Mouse (Mus musculus) lung, postnatal 0 days (tissue): ENCODE measurements at regions not wholly inside any gene's neighbourhood (a gene's known extent, or its start where the extent isn't known, plus 50 kb on each side); places are given as distances from the start of the nearest gene placed in this dataset.

ENCODE experiments used
- ATAC-seq: fragments of 200-750 bp; cut with Nextera tagmentation; 2 replicates; pipeline ENCODE4 v1.8.0; 2017; ENCODE audit warnings: moderate library complexity
- DNase-seq: peaks from one replicate; pipeline ENCODE4 v3.0.0-alpha.2; 2016; ENCODE audit warnings: low spot score
- H3K27ac ChIP-seq: fragments of 300-500 bp; sonication (generic); 2 replicates; pipeline ENCODE4 v1.5.1; 2014; ENCODE audit warnings: antibody characterized with exemption, mild to moderate bottlenecking, low read length, mixed read lengths
- H3K27me3 ChIP-seq: fragments of 300-500 bp; sonication (generic); replicated peaks from 2 replicates; pipeline ENCODE4 v1.6.1; 2014; ENCODE audit warnings: low read length, mixed read lengths; ENCODE audit not compliant: insufficient read depth
- H3K36me3 ChIP-seq: fragments of 300-500 bp; sonication (generic); 2 replicates; pipeline ENCODE4 v1.6.1; 2014; ENCODE audit warnings: low read length, mixed read lengths; ENCODE audit not compliant: insufficient read depth
- H3K4me1 ChIP-seq: fragments of 300-500 bp; sonication (generic); 2 replicates; pipeline ENCODE4 v1.6.1; 2014; ENCODE audit warnings: antibody characterized with exemption, low read depth, low read length, mixed read lengths; ENCODE audit not compliant: insufficient read depth
- H3K4me2 ChIP-seq: fragments of 300-500 bp; sonication (generic); replicated peaks from 2 replicates; pipeline ENCODE4 v1.6.1; 2014; ENCODE audit warnings: low read depth, mild to moderate bottlenecking, low read length, moderate library complexity, mixed read lengths
- H3K4me3 ChIP-seq: fragments of 300-500 bp; sonication (generic); 2 replicates; pipeline ENCODE4 v1.5.1; 2014; ENCODE audit warnings: low read depth, low read length
- H3K9ac ChIP-seq: fragments of 300-500 bp; sonication (generic); replicated peaks from 2 replicates; pipeline ENCODE4 v1.6.1; 2014; ENCODE audit warnings: low read depth, mild to moderate bottlenecking
- H3K9me3 ChIP-seq: fragments of 300-500 bp; sonication (generic); 2 replicates; pipeline ENCODE4 v1.6.1; 2016; ENCODE audit warnings: low read length, mixed read lengths
- CTCF ChIP-seq: IDR thresholded peaks from 2 replicates; pipeline ENCODE4 v1.5.1; 2016; ENCODE audit warnings: antibody characterized with exemption, mild to moderate bottlenecking
- EP300 ChIP-seq: IDR thresholded peaks from 2 replicates; pipeline ENCODE4 v1.6.1; 2016; ENCODE audit warnings: antibody characterized with exemption, mild to moderate bottlenecking, control low read depth
- WGBS: fragments of 180-500 bp; shearing (Covaris S2); extraction: QIAGEN DNeasy Blood & Tissue Kit; methylation state at CpG from one replicate; pipeline ENCODE4 v1.1.7; 2014; 5-methylcytosine and 5-hydroxymethylcytosine counted together

DNA sequence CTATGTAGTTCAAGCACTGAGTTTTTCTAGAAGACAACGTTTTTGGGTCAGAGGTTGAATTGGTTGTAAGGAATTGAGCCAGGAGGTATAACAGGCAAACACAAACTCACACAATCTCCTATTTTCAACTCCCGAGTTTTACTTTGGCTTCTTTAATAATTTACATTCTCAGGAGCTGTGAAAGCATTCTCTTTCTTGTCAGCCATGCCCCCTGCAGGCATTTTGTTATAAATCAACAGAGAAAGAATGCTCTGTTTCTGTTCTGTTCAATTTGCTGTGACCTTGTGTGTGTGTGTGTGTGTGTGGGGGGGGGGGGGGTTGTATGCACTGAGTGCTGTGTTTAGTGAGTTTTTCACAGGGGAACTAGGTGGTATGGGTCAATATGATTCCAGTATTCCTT, 132.7 kb upstream of the Ndst4 start:
- WGBS, result 6% methylated on average over 2 of the region's 2 CpGs
- H3K4me2 ChIP-seq, result no peak overlapping the region
- no peaks in the 10 kb centered on the region for H3K27me3 ChIP-seq
- H3K9ac ChIP-seq, result no peak overlapping the region
- H3K36me3 ChIP-seq, result no peaks in the 10 kb centered on the region
- TF ChIP-seq CTCF (peak; percentile 12; the same call in 1 of the 2 replicates), EP300 (no peak)
- no peaks in the 10 kb centered on the region for H3K9me3 ChIP-seq
- ATAC-seq (no peak), DNase-seq (no peak)
- H3K4me3 ChIP-seq, result no peak overlapping the region
- H3K27ac ChIP-seq, result no peak overlapping the region
- H3K4me1 ChIP-seq, result no peaks in the 10 kb centered on the region

DNA sequence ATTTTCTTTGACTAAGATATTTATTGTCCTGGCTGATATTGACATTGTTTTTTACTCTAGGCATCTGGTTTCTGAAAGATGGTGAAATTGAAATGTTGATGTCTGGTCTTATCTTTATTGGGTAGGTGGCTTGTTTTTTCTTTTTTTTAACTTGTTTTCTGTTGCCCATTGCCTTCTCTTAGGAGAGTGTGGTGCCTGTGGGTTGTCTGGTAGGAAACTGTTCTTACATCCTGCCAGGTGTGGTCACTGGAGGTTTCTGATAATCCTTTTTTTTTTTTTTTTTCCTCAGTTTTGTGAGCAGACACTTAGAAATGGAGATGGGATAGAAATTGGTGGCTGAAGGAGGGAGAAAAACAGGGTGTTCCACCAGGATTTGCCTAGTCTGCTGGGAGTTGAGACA, 125.3 kb upstream of the Ndst4 start:
- TF ChIP-seq CTCF (no peak), EP300 (no peak)
- DNase-seq (no peak), ATAC-seq (no peak)
- Histone ChIP-seq H3K9ac (no peak overlapping the region), H3K36me3 (no peaks in the 10 kb centered on the region), H3K9me3 (no peaks in the 10 kb centered on the region), H3K4me2 (no peak overlapping the region), H3K4me3 (no peak overlapping the region), H3K27me3 (no peaks in the 10 kb centered on the region), H3K4me1 (no peaks in the 10 kb centered on the region), H3K27ac (no peak overlapping the region)

DNA sequence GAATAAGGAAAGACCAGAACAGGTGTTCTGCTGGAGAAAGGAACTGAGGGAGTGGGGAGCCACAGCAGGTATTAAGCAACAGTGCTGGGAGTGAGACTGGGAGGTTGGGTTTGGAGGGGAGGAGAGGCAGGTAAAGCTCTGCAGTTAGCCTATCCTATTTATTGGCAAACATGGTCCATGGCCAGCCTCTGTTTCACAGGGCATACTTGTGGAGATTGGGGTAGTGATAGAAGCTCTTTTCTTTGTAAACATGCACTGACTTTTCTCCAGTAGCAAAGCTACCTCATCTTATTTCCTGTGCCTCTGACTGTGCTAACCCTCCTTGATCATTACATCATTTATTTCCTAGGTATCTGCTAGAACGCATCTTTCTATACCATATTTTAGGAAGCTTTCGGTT, 124.9 kb upstream of the Ndst4 start:
- Histone ChIP-seq H3K36me3 (no peaks in the 10 kb centered on the region), H3K9ac (no peak overlapping the region), H3K27ac (no peak overlapping the region), H3K4me3 (no peak overlapping the region), H3K4me2 (no peak overlapping the region), H3K9me3 (no peaks in the 10 kb centered on the region), H3K27me3 (no peaks in the 10 kb centered on the region), H3K4me1 (no peaks in the 10 kb centered on the region)
- DNase-seq (no peak), ATAC-seq (no peak)
- WGBS, result 86% methylated on average over 2 of the region's 2 CpGs
- TF ChIP-seq EP300 (no peak), CTCF (no peak)

DNA sequence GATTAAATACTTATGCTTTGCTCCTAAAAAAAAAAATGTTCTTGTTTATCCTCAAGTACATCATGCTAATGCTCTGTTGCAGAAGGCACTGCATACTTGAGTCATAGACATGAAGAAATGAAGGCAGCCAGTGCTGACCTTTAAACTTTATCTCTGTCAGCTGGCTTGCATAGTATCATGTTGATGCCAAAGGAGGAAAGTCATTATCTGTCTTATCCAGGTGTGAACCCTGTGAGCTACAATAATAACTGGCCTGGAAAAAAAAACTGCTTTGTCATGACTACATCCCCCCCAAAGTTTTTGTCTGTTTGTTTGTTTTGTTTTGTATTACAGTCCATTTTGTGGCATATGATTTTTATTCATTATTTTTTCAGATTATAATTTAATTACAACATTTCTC, 124.3 kb upstream of the Ndst4 start:
- TF ChIP-seq EP300 (no peak), CTCF (no peak)
- no peak for ATAC-seq
- Histone ChIP-seq H3K9me3 (no peaks in the 10 kb centered on the region), H3K4me3 (no peak overlapping the region), H3K36me3 (no peaks in the 10 kb centered on the region), H3K4me1 (no peaks in the 10 kb centered on the region), H3K27ac (no peak overlapping the region), H3K9ac (no peak overlapping the region), H3K27me3 (no peaks in the 10 kb centered on the region), H3K4me2 (no peak overlapping the region)
- no peak for DNase-seq

DNA sequence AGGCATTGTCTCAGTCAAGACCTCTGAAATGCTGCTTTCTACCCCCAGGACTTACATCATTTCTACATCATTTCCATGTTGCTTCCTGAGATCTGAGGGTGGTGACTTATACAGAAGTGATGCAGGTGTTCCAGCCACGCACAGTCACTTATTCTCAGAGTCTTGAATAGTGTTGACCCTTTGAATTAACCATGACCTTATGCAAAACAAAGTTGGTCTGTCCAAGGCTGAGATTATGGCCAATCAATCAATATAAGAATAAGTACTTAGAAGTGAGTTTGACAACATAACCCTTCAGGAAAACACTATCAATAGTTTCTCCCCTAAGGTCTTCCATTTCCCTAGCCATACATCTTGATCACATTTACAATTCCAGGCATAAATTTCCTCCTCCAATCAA, 115.3 kb upstream of the Ndst4 start:
- Histone ChIP-seq H3K27me3 (no peaks in the 10 kb centered on the region), H3K36me3 (no peaks in the 10 kb centered on the region), H3K4me2 (no peak overlapping the region), H3K27ac (no peak overlapping the region), H3K9ac (no peak overlapping the region), H3K4me3 (no peak overlapping the region), H3K4me1 (no peaks in the 10 kb centered on the region), H3K9me3 (no peaks in the 10 kb centered on the region)
- DNase-seq (no peak), ATAC-seq (no peak)
- TF ChIP-seq EP300 (no peak), CTCF (no peak)
- WGBS, result 56% methylated on average over 1 of the region's 1 CpGs

DNA sequence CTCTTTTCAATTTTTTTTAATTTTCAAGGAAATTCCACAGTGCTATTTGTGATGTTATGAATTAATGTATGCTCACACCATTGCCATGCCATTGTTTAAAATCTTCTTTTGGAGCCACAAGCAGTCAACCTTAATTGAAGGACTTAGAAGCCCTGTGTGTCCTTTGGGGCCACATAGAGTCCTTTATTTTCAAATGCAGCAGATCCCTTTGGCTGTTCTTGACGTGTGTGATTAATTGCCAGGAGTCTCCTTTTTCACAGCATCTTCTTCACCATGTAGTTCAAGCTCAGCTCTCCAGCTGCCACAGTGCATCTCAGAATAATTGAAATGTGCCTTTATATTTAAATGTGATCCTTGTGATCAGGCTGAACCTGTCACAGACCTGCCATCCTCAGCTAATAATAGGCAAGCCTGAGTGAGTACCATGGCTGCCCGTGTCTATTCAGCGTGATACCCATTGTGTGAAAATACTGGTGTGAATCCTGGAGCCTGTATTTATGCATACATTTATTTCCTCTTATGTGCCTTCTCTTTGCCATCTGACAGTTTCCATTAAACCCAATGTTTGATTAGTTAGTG, 114.4 kb upstream of the Ndst4 start:
- Histone ChIP-seq H3K4me1 (no peaks in the 10 kb centered on the region), H3K27ac (no peak overlapping the region), H3K4me3 (no peak overlapping the region), H3K27me3 (no peaks in the 10 kb centered on the region), H3K9me3 (no peaks in the 10 kb centered on the region), H3K4me2 (no peak overlapping the region), H3K9ac (no peak overlapping the region), H3K36me3 (no peaks in the 10 kb centered on the region)
- DNase-seq (no peak), ATAC-seq (no peak)
- TF ChIP-seq EP300, result no peak
- TF ChIP-seq CTCF, result no peak
- 70% methylated on average over 3 of the region's 3 CpGs for WGBS

DNA sequence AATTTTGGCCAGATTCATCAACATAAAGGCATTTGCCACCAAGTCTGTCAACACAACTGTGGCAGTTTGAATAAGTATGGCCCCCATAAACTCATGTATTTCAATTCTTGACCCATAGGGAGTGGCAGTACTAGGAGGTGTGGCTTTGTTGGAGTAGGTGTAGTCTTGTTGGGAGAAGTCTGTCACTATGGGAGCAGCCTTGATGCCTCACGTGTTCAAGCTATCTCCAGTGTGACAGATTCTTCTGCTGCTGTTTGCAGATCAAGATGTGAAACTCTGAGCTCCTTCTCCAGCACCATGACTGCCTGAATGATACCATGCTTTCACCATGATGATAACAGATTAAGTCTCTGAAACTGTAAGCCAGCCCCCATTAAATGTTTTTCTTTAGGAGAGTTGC, 97.2 kb upstream of the Ndst4 start:
- Histone ChIP-seq H3K4me1 (no peaks in the 10 kb centered on the region), H3K9me3 (no peaks in the 10 kb centered on the region), H3K27me3 (no peaks in the 10 kb centered on the region), H3K36me3 (no peaks in the 10 kb centered on the region), H3K27ac (no peak overlapping the region), H3K4me2 (no peak overlapping the region), H3K4me3 (no peak overlapping the region), H3K9ac (no peak overlapping the region)
- TF ChIP-seq CTCF (no peak), EP300 (no peak)
- DNase-seq (no peak), ATAC-seq (no peak)
- WGBS, result 74% methylated on average over 1 of the region's 1 CpGs
